Mouse (Mus musculus) midbrain, embryonic 15.5 days (tissue): ENCODE measurements around the gene Col4a2. TPM values are rescaled to one million over a fixed set of nuclear protein-coding genes. Genes with fewer than 3 reads are reported as not detected.

Experiments
- ATAC-seq: fragments of 200-750 bp; cut with Nextera tagmentation; replicated peaks from 2 replicates; pipeline ENCODE4 v1.8.0; 2017; ENCODE audit warnings: moderate TSS enrichment
- H3K27ac ChIP-seq: fragments of 300-500 bp; sonication (generic); 2 replicates; pipeline ENCODE4 v1.5.1; 2015; ENCODE audit warnings: mild to moderate bottlenecking, inconsistent platforms
- H3K27me3 ChIP-seq: fragments of 300-500 bp; sonication (generic); replicated peaks from 2 replicates; pipeline ENCODE4 v1.6.1; 2015; ENCODE audit warnings: inconsistent platforms
- H3K36me3 ChIP-seq: fragments of 300-500 bp; sonication (generic); replicated peaks from 2 replicates; pipeline ENCODE4 v1.6.1; 2015; ENCODE audit warnings: inconsistent platforms
- H3K4me1 ChIP-seq: fragments of 300-500 bp; sonication (generic); 2 replicates; pipeline ENCODE4 v1.6.1; 2015; ENCODE audit warnings: inconsistent platforms
- H3K4me2 ChIP-seq: fragments of 300-500 bp; sonication (generic); 2 replicates; pipeline ENCODE4 v1.6.1; 2015; ENCODE audit warnings: inconsistent platforms, mild to moderate bottlenecking, moderate library complexity
- H3K4me3 ChIP-seq: fragments of 300-500 bp; sonication (generic); 2 replicates; pipeline ENCODE4 v1.5.1; 2015; ENCODE audit warnings: mild to moderate bottlenecking, inconsistent platforms
- H3K9ac ChIP-seq: fragments of 300-500 bp; sonication (generic); 2 replicates; pipeline ENCODE4 v1.6.1; 2015; ENCODE audit warnings: mild to moderate bottlenecking, inconsistent platforms
- H3K9me3 ChIP-seq: fragments of 300-500 bp; sonication (generic); 2 replicates; pipeline ENCODE4 v1.6.1; 2016; ENCODE audit warnings: inconsistent platforms
- WGBS: fragments of 180-500 bp; shearing (Covaris S2); methylation state at CpG from one replicate; pipeline ENCODE4 v1.1.7; 2015; ENCODE audit warnings: mixed read lengths; 5-methylcytosine and 5-hydroxymethylcytosine counted together
- polyA plus RNA-seq: library from polyadenylated mRNA; unstranded; fragments of >200 nt; fragmentation: Nextera tagmentation; extraction: Ambion mirVana; gene quantifications from 2 replicates; pipeline ENCODE4 v1.2.1, GENCODE M21; 2015

Col4a2 gene
- polyA plus RNA-seq, 1 experiment from 2014 or later = 43.7 TPM

GRCm38 (mm10) chr8:11399706-11400105, 87.1 kb downstream of the Col4a2 start:
- H3K27ac ChIP-seq = no peak overlapping the region
- no peak overlapping the region for H3K4me3 ChIP-seq
- H3K36me3 ChIP-seq = no peaks in the 10 kb centered on the region
- no peak overlapping the region for H3K9ac ChIP-seq
- no peaks in the 10 kb centered on the region for H3K27me3 ChIP-seq
- WGBS = 47% methylated on average over 8 of the region's 8 CpGs
- no peak for ATAC-seq
- H3K4me1 ChIP-seq = no peaks in the 10 kb centered on the region
- no peak overlapping the region for H3K4me2 ChIP-seq
- H3K9me3 ChIP-seq = no peaks in the 10 kb centered on the region

DNA sequence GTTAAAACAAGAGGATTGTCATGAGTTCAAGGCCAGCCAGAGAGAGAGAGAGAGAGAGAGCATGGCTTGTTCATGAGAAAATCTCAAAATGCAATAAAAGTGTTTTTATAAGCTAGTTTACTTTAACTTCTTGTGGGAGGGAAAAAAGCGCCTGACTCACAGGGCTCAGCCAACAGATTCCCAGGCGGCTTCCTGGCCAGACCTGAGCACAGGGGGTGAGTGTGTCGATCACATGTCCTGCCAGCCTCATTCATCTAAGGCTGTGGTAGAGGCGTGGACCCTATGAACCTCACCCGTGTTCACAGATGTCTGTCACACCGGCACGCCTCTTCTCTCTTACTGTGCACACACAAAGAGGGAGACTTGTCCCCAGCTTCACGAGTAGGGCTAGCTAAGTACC, 87.6 kb downstream of the Col4a2 start:
- ATAC-seq = no peak
- 85% methylated on average over 8 of the region's 8 CpGs for WGBS
- Histone ChIP-seq H3K36me3 (no peaks in the 10 kb centered on the region), H3K4me3 (no peak overlapping the region), H3K9ac (no peak overlapping the region), H3K4me1 (peaks cover 2% of the 10 kb centered on the region; the same call in 1 of the 2 replicates), H3K9me3 (no peaks in the 10 kb centered on the region), H3K4me2 (no peak overlapping the region), H3K27ac (no peak overlapping the region), H3K27me3 (no peaks in the 10 kb centered on the region)

- Histone ChIP-seq H3K9ac (no peak overlapping the region), H3K4me1 (peaks cover 11% of the 10 kb centered on the region), H3K27me3 (no peaks in the 10 kb centered on the region), H3K4me2 (no peak overlapping the region), H3K27ac (no peak overlapping the region), H3K4me3 (no peak overlapping the region), H3K36me3 (no peaks in the 10 kb centered on the region), H3K9me3 (no peaks in the 10 kb centered on the region)
- ATAC-seq = no peak
- WGBS = 94% methylated on average over 5 of the region's 5 CpGs
These were observed 88.6 kb downstream of the Col4a2 start for GRCm38 (mm10) chr8:11401183-11401582.

DNA sequence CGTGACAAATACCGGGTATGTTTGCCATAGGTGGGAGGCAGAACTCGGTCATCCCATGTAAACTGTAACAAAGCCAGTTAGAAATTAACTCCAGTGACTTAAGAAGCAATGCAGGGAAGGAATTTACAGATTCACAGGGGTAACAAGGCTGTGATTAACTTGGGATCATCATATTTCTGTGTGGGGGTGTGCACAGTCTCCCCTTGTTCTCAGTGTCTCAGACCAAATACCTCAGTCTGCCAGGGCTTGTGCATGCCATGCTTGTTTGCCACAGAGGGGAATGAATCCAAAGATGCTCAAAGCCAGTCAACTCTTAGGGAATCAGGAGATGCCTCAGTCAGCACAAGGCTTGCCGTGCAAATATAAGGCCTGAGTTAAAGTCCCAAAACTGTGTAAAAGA, 89.6 kb downstream of the Col4a2 start:
- no peaks in the 10 kb centered on the region for H3K36me3 ChIP-seq
- H3K27me3 ChIP-seq = no peaks in the 10 kb centered on the region
- H3K9ac ChIP-seq = no peak overlapping the region
- no peak overlapping the region for H3K4me2 ChIP-seq
- no peaks in the 10 kb centered on the region for H3K9me3 ChIP-seq
- no peak overlapping the region for H3K4me3 ChIP-seq
- ATAC-seq = no peak
- H3K27ac ChIP-seq = no peak overlapping the region
- H3K4me1 ChIP-seq = peaks cover 16% of the 10 kb centered on the region
- WGBS = 93% methylated on average over 4 of the region's 4 CpGs

DNA sequence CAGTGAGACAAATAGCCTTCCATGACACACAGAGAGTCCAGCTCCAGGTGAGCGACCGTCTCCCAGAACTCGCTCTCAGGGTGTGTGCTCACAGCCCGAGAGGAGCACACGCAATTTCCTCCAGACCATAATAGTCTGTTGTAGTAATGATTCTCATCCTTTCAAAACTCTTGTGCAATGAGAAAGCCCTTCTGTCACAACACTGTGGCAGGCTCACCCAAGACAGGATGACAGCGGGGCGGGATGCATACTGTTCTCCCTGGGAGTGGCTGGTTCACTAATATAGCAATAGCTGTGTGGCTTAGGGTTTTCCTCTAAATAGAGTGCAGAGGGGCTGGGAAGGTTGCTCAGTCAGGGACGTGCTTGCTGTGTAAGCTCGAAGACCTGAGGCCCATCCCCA, 91.2 kb downstream of the Col4a2 start:
- H3K27ac ChIP-seq = no peak overlapping the region
- no peak overlapping the region for H3K4me2 ChIP-seq
- no peak overlapping the region for H3K4me3 ChIP-seq
- no peak for ATAC-seq
- no peaks in the 10 kb centered on the region for H3K9me3 ChIP-seq
- WGBS = 93% methylated on average over 9 of the region's 9 CpGs
- no peaks in the 10 kb centered on the region for H3K36me3 ChIP-seq
- H3K9ac ChIP-seq = no peak overlapping the region
- no peaks in the 10 kb centered on the region for H3K27me3 ChIP-seq
- H3K4me1 ChIP-seq = peaks cover 16% of the 10 kb centered on the region

GRCm38 (mm10) chr8:11404614-11405013, 92.0 kb downstream of the Col4a2 start:
- no peak for ATAC-seq
- Histone ChIP-seq H3K4me3 (no peak overlapping the region), H3K4me2 (no peak overlapping the region), H3K27me3 (no peaks in the 10 kb centered on the region), H3K4me1 (peaks cover 16% of the 10 kb centered on the region), H3K27ac (no peak overlapping the region), H3K36me3 (no peaks in the 10 kb centered on the region), H3K9ac (no peak overlapping the region), H3K9me3 (no peaks in the 10 kb centered on the region)
- 73% methylated on average over 4 of the region's 4 CpGs for WGBS

- H3K4me2 ChIP-seq = no peak overlapping the region
- WGBS = 42% methylated on average over 13 of the region's 13 CpGs
- peak; percentile 87 for ATAC-seq
- H3K36me3 ChIP-seq = no peaks in the 10 kb centered on the region
- no peaks in the 10 kb centered on the region for H3K27me3 ChIP-seq
- peak overlapping the region; percentile 65 for H3K27ac ChIP-seq
- H3K9ac ChIP-seq = no peak overlapping the region
- H3K4me3 ChIP-seq = no peak overlapping the region
- H3K9me3 ChIP-seq = no peaks in the 10 kb centered on the region
- peaks cover 16% of the 10 kb centered on the region for H3K4me1 ChIP-seq
These were observed 93.3 kb downstream of the Col4a2 start for GRCm38 (mm10) chr8:11405722-11406481.

- no peak for ATAC-seq
- Histone ChIP-seq H3K4me2 (no peak overlapping the region), H3K9me3 (no peaks in the 10 kb centered on the region), H3K4me1 (peaks cover 15% of the 10 kb centered on the region), H3K36me3 (no peaks in the 10 kb centered on the region), H3K27ac (no peak overlapping the region), H3K4me3 (no peak overlapping the region), H3K27me3 (no peaks in the 10 kb centered on the region), H3K9ac (no peak overlapping the region)
- 78% methylated on average over 12 of the region's 12 CpGs for WGBS
These were observed 99.0 kb downstream of the Col4a2 start for GRCm38 (mm10) chr8:11411504-11412124.

GRCm38 (mm10) chr8:11412450-11412849, 99.8 kb downstream of the Col4a2 start:
- H3K4me3 ChIP-seq = no peak overlapping the region
- ATAC-seq = no peak
- no peak overlapping the region for H3K27ac ChIP-seq
- no peaks in the 10 kb centered on the region for H3K9me3 ChIP-seq
- no peak overlapping the region for H3K4me2 ChIP-seq
- peaks cover 15% of the 10 kb centered on the region for H3K4me1 ChIP-seq
- WGBS = 69% methylated on average over 5 of the region's 5 CpGs
- H3K27me3 ChIP-seq = no peaks in the 10 kb centered on the region
- no peak overlapping the region for H3K9ac ChIP-seq
- H3K36me3 ChIP-seq = no peaks in the 10 kb centered on the region

- peak; percentile 75 for ATAC-seq
- Histone ChIP-seq H3K27me3 (no peaks in the 10 kb centered on the region), H3K4me3 (no peak overlapping the region), H3K9ac (no peak overlapping the region), H3K4me2 (no peak overlapping the region), H3K9me3 (no peaks in the 10 kb centered on the region), H3K4me1 (peaks cover 19% of the 10 kb centered on the region), H3K27ac (peak overlapping the region; percentile 43), H3K36me3 (no peaks in the 10 kb centered on the region)
- 12% methylated on average over 8 of the region's 8 CpGs for WGBS
These were observed 101.7 kb downstream of the Col4a2 start for GRCm38 (mm10) chr8:11414304-11414703.

GRCm38 (mm10) chr8:11415089-11415488, 102.5 kb downstream of the Col4a2 start:
- no peak for ATAC-seq
- Histone ChIP-seq H3K4me1 (peaks cover 19% of the 10 kb centered on the region), H3K9ac (no peak overlapping the region), H3K9me3 (no peaks in the 10 kb centered on the region), H3K27me3 (no peaks in the 10 kb centered on the region), H3K36me3 (no peaks in the 10 kb centered on the region), H3K27ac (peak overlapping the region; percentile 43; the same call in 1 of the 2 replicates), H3K4me2 (no peak overlapping the region), H3K4me3 (no peak overlapping the region)
- WGBS = 86% methylated on average over 10 of the region's 10 CpGs

DNA sequence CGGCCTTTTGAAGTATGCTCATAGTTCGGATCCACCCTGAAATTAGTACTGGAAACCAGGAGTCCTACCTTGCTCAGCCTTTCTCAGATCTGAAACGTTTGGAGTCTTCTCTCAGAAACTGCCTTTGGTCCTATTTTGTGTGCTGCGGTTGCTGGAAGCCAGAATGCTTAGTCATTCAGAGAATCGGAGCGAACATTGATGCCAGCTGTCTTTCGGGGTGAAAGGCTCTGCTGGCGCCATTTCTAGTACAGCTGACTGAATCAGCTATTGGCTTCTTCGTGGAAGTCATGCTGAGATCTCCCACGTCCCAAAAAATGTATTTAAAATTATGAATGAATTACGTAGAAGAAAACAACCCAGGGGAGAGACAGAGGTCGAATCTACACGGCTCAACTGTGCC, 105.2 kb downstream of the Col4a2 start:
- no peak overlapping the region for H3K4me3 ChIP-seq
- no peak overlapping the region for H3K27ac ChIP-seq
- no peak overlapping the region for H3K9ac ChIP-seq
- no peaks in the 10 kb centered on the region for H3K36me3 ChIP-seq
- no peaks in the 10 kb centered on the region for H3K9me3 ChIP-seq
- ATAC-seq = no peak
- 62% methylated on average over 13 of the region's 13 CpGs for WGBS
- H3K4me2 ChIP-seq = no peak overlapping the region
- no peaks in the 10 kb centered on the region for H3K27me3 ChIP-seq
- H3K4me1 ChIP-seq = peaks cover 19% of the 10 kb centered on the region

GRCm38 (mm10) chr8:11419232-11419631, 106.6 kb downstream of the Col4a2 start:
- Histone ChIP-seq H3K27ac (peak overlapping the region; percentile 63), H3K4me3 (no peak overlapping the region), H3K9ac (no peak overlapping the region), H3K36me3 (no peaks in the 10 kb centered on the region), H3K4me1 (peaks cover 13% of the 10 kb centered on the region), H3K9me3 (no peaks in the 10 kb centered on the region), H3K27me3 (no peaks in the 10 kb centered on the region), H3K4me2 (no peak overlapping the region)
- peak; percentile 68 for ATAC-seq
- WGBS = 29% methylated on average over 6 of the region's 6 CpGs
